Mouse (Mus musculus) hindbrain, postnatal 0 days (tissue): ENCODE measurements at regions not wholly inside any gene's neighbourhood (a gene's known extent, or its start where the extent isn't known, plus 50 kb on each side); places are given as distances from the start of the nearest gene placed in this dataset.

Experiments
- ATAC-seq: fragments of 200-750 bp; cut with Nextera tagmentation; 2 replicates; pipeline ENCODE4 v1.8.0; 2017; ENCODE audit warnings: mild to moderate bottlenecking, moderate TSS enrichment, moderate library complexity
- DNase-seq: peaks from one replicate; pipeline ENCODE4 v3.0.0-alpha.2; 2015; ENCODE audit warnings: low spot score
- H3K27ac ChIP-seq: fragments of 300-500 bp; sonication (generic); 2 replicates; pipeline ENCODE4 v1.5.1; 2014; ENCODE audit warnings: mild to moderate bottlenecking
- H3K27me3 ChIP-seq: fragments of 300-500 bp; sonication (generic); 2 replicates; pipeline ENCODE4 v1.6.1; 2014; ENCODE audit warnings: low read length, mixed read lengths; ENCODE audit not compliant: insufficient read depth
- H3K36me3 ChIP-seq: fragments of 300-500 bp; sonication (generic); 2 replicates; pipeline ENCODE4 v1.6.1; 2014; ENCODE audit warnings: low read length, mixed read lengths; ENCODE audit not compliant: insufficient read depth
- H3K4me1 ChIP-seq: fragments of 300-500 bp; sonication (generic); 2 replicates; pipeline ENCODE4 v1.6.1; 2014; ENCODE audit warnings: antibody characterized with exemption, low read length, mixed read lengths; ENCODE audit not compliant: insufficient read depth
- H3K4me2 ChIP-seq: fragments of 300-500 bp; sonication (generic); 2 replicates; pipeline ENCODE4 v1.6.1; 2014; ENCODE audit warnings: low read depth, mild to moderate bottlenecking, low read length, moderate library complexity, mixed read lengths
- H3K4me3 ChIP-seq: fragments of 300-500 bp; sonication (generic); 2 replicates; pipeline ENCODE4 v1.5.1; 2014; ENCODE audit warnings: low read length
- H3K9ac ChIP-seq: fragments of 300-500 bp; sonication (generic); replicated peaks from 2 replicates; pipeline ENCODE4 v1.6.1; 2014; ENCODE audit warnings: mild to moderate bottlenecking, low read length, moderate library complexity, mixed read lengths
- H3K9me3 ChIP-seq: fragments of 300-500 bp; sonication (generic); 2 replicates; pipeline ENCODE4 v1.6.1; 2016; ENCODE audit warnings: low read length, mixed read lengths
- CTCF ChIP-seq: IDR thresholded peaks from 2 replicates; pipeline ENCODE4 v1.5.1; 2016; ENCODE audit warnings: antibody characterized with exemption, control low read depth, low read depth
- WGBS: fragments of 180-500 bp; shearing (Covaris S2); extraction: QIAGEN DNeasy Blood & Tissue Kit; methylation state at CpG from one replicate; pipeline ENCODE4 v1.1.7; 2014; 5-methylcytosine and 5-hydroxymethylcytosine counted together

DNA sequence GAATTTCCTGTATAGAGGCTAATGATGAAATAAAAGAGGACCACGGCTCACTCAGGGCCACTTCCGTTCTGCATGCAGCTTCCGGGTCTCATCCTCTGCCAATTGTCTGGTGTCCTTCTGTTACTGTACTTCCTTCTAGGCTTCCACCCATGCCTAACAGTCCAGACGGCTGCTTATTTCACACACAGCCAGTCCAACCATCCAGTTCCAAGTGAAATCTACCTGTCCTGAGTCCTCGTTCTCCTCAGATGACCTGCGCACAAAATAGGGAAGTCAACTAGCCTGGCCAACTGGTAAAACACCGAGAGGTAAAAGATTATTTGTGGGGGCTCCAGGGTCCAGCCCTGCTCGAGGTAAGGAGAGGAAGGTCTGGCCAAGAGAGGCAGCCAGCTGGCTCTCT is 169.7 kb downstream of the Kcna5 start:
- no peaks in the 10 kb centered on the region for H3K36me3 ChIP-seq
- H3K9me3 ChIP-seq: no peaks in the 10 kb centered on the region
- H3K4me3 ChIP-seq: no peak overlapping the region
- H3K27me3 ChIP-seq: no peaks in the 10 kb centered on the region
- H3K4me2 ChIP-seq: no peak overlapping the region
- ATAC-seq (no peak), DNase-seq (no peak)
- no peak overlapping the region for H3K27ac ChIP-seq
- no peak for TF ChIP-seq CTCF
- H3K9ac ChIP-seq: no peak overlapping the region
- 0 out of 2 replicates have a peak, but pooled peaks cover 3% of the 10 kb centered on the region for H3K4me1 ChIP-seq
- WGBS: 83% methylated on average over 8 of the region's 8 CpGs

DNA sequence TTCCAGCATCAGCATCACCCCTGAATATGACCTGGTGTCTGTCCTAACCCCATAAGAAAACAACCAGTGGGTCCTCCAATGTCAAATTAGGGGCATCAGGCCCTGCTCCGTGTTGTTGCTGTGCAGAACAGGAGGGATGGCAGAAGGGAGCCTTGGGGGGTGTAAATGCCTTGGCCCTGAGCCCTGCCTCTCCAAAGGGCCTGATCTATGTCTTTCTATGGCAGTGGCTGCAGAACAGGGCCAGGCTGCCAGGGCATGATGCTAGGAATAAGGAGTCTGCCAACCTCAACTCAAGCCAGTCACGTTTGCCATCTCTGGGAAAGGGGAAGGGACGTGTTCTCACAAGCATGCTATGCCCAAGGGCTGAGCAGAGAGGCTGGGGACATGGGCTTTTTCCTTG is 172.9 kb downstream of the Kcna5 start:
- no peaks in the 10 kb centered on the region for H3K36me3 ChIP-seq
- H3K27ac ChIP-seq: no peak overlapping the region
- H3K4me2 ChIP-seq: no peak overlapping the region
- WGBS: 40% methylated on average over 3 of the region's 3 CpGs
- no peak for TF ChIP-seq CTCF
- H3K9ac ChIP-seq: no peak overlapping the region
- H3K4me1 ChIP-seq: 0 out of 2 replicates have a peak, but pooled peaks cover 3% of the 10 kb centered on the region
- no peaks in the 10 kb centered on the region for H3K9me3 ChIP-seq
- DNase-seq (peak; percentile 84), ATAC-seq (peak; percentile 88)
- H3K4me3 ChIP-seq: no peak overlapping the region
- no peaks in the 10 kb centered on the region for H3K27me3 ChIP-seq

DNA sequence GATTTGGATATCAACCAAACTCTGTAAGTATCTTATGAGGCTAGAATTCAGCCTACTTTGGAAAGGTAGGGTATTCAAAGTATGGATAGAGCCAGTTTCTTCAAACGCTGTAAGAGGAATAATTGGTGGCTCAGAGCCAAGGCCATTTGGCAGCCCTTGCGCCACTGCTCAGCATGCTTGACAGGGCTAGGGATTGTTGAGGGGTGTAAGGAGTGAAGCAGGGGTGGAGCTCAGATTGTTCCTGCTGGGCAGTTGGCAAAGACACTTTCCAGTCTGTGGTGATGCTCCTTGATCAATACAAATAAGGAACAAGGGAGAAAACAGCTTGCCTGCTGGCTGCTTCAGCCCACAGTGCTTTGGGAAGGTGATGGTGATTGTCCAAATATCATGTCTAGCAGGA is 181.9 kb downstream of the Kcna5 start:
- H3K4me1 ChIP-seq: 0 out of 2 replicates have a peak, but pooled peaks cover 13% of the 10 kb centered on the region
- no peak overlapping the region for H3K27ac ChIP-seq
- no peak overlapping the region for H3K4me2 ChIP-seq
- WGBS: 13% methylated on average over 2 of the region's 2 CpGs
- H3K36me3 ChIP-seq: no peaks in the 10 kb centered on the region
- DNase-seq: peak; percentile 80
- H3K27me3 ChIP-seq: 0 out of 2 replicates have a peak, but pooled peaks cover 6% of the 10 kb centered on the region
- no peak overlapping the region for H3K9ac ChIP-seq
- no peak for TF ChIP-seq CTCF
- peak; percentile 61; the same call in 1 of the 2 replicates for ATAC-seq
- no peaks in the 10 kb centered on the region for H3K9me3 ChIP-seq
- H3K4me3 ChIP-seq: no peak overlapping the region

DNA sequence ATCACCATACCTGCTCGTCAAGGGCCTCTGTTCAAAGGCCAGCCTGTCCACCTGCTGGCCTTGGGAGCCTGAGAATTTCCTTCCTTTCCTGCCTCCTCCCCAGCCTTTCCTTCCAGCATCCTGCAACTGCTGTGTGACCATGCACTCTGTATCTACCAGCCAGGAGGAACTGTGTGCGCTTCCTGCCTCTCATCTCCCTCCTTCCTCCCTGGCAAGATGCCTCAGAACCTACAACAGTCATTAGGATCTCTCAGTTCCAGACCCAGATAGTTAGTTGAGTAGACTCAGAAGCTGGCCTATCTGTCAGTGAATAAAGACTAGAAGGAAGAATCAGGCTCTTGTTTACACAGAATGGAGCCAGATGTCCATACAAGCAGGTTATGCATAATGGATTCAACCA is 183.8 kb upstream of the Ntf3 start:
- no peak overlapping the region for H3K4me3 ChIP-seq
- 0 out of 2 replicates have a peak, but pooled peaks cover 13% of the 10 kb centered on the region for H3K4me1 ChIP-seq
- 61% methylated on average over 2 of the region's 2 CpGs for WGBS
- no peak overlapping the region for H3K27ac ChIP-seq
- H3K36me3 ChIP-seq: no peaks in the 10 kb centered on the region
- DNase-seq: no peak
- no peak for TF ChIP-seq CTCF
- H3K4me2 ChIP-seq: no peak overlapping the region
- no peaks in the 10 kb centered on the region for H3K9me3 ChIP-seq
- no peak overlapping the region for H3K9ac ChIP-seq
- 0 out of 2 replicates have a peak, but pooled peaks cover 2% of the 10 kb centered on the region for H3K27me3 ChIP-seq
- ATAC-seq: no peak

DNA sequence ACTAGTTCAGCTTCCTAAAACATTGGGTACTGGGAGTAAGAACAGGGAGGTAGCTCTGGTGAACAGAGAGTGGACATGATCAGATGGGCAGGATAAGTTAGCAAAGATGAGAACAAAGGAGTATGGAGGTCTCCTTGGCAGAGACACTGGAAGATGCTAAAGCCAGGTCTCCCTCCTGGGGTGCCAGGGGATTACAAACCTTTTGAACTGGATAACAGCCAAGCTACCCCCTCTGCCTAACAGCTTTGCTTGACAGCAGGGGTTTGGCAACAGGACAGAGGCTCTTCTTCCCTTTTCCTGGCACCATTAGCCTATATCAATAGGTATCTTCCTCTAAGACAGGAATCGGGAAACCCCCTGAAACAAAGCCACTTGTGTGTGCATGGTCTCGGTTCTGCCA is 183.2 kb upstream of the Ntf3 start:
- Histone ChIP-seq H3K4me2 (no peak overlapping the region), H3K36me3 (no peaks in the 10 kb centered on the region), H3K4me1 (0 out of 2 replicates have a peak, but pooled peaks cover 13% of the 10 kb centered on the region), H3K9me3 (no peaks in the 10 kb centered on the region), H3K9ac (no peak overlapping the region), H3K27ac (no peak overlapping the region), H3K27me3 (no peaks in the 10 kb centered on the region), H3K4me3 (no peak overlapping the region)
- peak; percentile 32 for DNase-seq
- WGBS: 36% methylated on average over 2 of the region's 2 CpGs
- ATAC-seq: no peak
- TF ChIP-seq CTCF: no peak

DNA sequence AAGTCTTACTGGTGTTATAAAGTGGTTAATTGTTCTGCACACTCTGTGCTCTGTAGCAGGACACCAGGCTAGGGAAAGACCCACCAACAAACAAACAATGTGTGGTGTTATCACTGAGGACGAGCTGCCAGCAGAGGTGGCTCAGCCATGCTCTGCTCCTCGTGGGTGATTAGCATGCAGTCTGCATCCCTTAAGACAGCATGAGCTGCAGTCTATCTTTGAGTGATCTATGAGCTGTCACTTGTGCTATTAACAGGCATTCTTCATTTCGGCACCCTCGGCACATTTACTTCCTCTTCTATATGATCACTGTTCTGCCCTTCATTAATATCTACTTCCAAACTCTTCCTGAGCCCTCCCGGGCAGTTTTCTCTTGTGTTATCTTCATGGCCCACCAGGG is 178.5 kb upstream of the Ntf3 start:
- Histone ChIP-seq H3K27ac (no peak overlapping the region), H3K9me3 (no peaks in the 10 kb centered on the region), H3K9ac (no peak overlapping the region), H3K4me1 (0 out of 2 replicates have a peak, but pooled peaks cover 6% of the 10 kb centered on the region), H3K27me3 (no peaks in the 10 kb centered on the region), H3K4me3 (no peak overlapping the region), H3K36me3 (no peaks in the 10 kb centered on the region), H3K4me2 (no peak overlapping the region)
- WGBS: 35% methylated on average over 5 of the region's 5 CpGs
- ATAC-seq: no peak
- TF ChIP-seq CTCF: no peak
- no peak for DNase-seq

DNA sequence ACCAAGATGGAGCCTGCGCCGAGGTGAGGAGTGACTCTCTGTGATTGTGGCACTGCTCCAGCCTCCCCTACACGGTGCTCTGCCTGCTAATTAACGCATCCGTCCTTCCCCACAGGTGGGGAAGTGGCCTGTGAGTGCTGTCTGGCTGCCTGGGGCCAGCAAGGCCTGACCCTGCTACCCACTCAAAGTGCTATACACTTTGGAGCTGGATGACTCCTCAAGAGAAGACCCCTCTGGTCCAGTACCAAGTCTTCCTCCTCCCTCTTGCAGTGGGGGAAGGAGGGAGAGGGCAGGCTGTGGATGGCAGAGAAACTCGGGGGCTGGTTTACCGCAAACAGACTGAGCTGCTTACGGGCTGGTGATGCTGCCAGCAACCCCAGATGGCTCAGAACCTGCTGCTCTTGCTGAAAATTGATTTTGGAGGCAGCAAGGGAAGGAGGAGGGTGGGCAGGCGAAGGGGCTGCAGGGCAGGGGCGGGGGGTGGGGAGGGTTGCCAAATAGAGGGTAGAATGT is 173.4 kb upstream of the Ntf3 start:
- ATAC-seq: peak; percentile 86
- Histone ChIP-seq H3K9me3 (no peaks in the 10 kb centered on the region), H3K36me3 (no peaks in the 10 kb centered on the region), H3K27ac (no peak overlapping the region), H3K4me2 (no peak overlapping the region), H3K9ac (no peak overlapping the region), H3K27me3 (no peaks in the 10 kb centered on the region), H3K4me3 (no peak overlapping the region), H3K4me1 (0 out of 2 replicates have a peak, but pooled peaks cover 4% of the 10 kb centered on the region)
- WGBS: 47% methylated on average over 10 of the region's 10 CpGs
- TF ChIP-seq CTCF: no peak
- DNase-seq: peak; percentile 78
